Mouse (Mus musculus) intestine, postnatal 0 days (tissue): ENCODE data around the gene Ifit2. TPM values are rescaled to one million over a fixed set of nuclear protein-coding genes. Genes with fewer than 3 reads are reported as not detected.

ENCODE experiments used
- ATAC-seq: fragments of 200-750 bp; cut with Nextera tagmentation; 2 replicates; pipeline ENCODE4 v1.8.0; 2017; ENCODE audit warnings: mild to moderate bottlenecking, moderate TSS enrichment, moderate library complexity
- H3K27ac ChIP-seq: fragments of 300-500 bp; sonication (generic); 2 replicates; pipeline ENCODE4 v1.5.1; 2014; ENCODE audit warnings: mild to moderate bottlenecking, low read depth, low read length, moderate library complexity
- H3K27me3 ChIP-seq: fragments of 300-500 bp; sonication (generic); replicated peaks from 2 replicates; pipeline ENCODE4 v1.6.1; 2014; ENCODE audit warnings: low read length, mixed read lengths; ENCODE audit not compliant: control insufficient read depth, insufficient read depth
- H3K36me3 ChIP-seq: fragments of 300-500 bp; sonication (generic); 2 replicates; pipeline ENCODE4 v1.6.1; 2014; ENCODE audit warnings: mild to moderate bottlenecking, moderate library complexity; ENCODE audit not compliant: control insufficient read depth, insufficient read depth
- H3K4me1 ChIP-seq: fragments of 300-500 bp; sonication (generic); replicated peaks from 2 replicates; pipeline ENCODE4 v1.6.1; 2014; ENCODE audit warnings: antibody characterized with exemption, low read length, mixed read lengths; ENCODE audit not compliant: control insufficient read depth, insufficient read depth
- H3K4me2 ChIP-seq: fragments of 300-500 bp; sonication (generic); replicated peaks from 2 replicates; pipeline ENCODE4 v1.6.1; 2014; ENCODE audit warnings: low read depth, mild to moderate bottlenecking, moderate library complexity
- H3K4me3 ChIP-seq: fragments of 300-500 bp; sonication (generic); 2 replicates; pipeline ENCODE4 v1.5.1; 2014; ENCODE audit warnings: low read depth, low read length
- H3K9ac ChIP-seq: fragments of 300-500 bp; sonication (generic); 2 replicates; pipeline ENCODE4 v1.6.1; 2014; ENCODE audit warnings: mild to moderate bottlenecking, low read depth, low read length
- H3K9me3 ChIP-seq: fragments of 300-500 bp; sonication (generic); 2 replicates; pipeline ENCODE4 v1.6.1; 2016; ENCODE audit warnings: mixed run types; ENCODE audit not compliant: control insufficient read depth
- CTCF ChIP-seq: sonication (generic); IDR thresholded peaks from 2 replicates; pipeline ENCODE4 v1.5.1; 2016; ENCODE audit warnings: low read depth, mild to moderate bottlenecking, control low read depth, antibody characterized with exemption, moderate library complexity
- WGBS: fragments of 180-500 bp; shearing (Covaris S2); extraction: QIAGEN DNeasy Blood & Tissue Kit; methylation state at CpG from one replicate; pipeline ENCODE4 v1.1.7; 2014; 5-methylcytosine and 5-hydroxymethylcytosine counted together
- polyA plus RNA-seq: library from polyadenylated mRNA; unstranded; fragments of >200 nt; fragmentation: Nextera tagmentation; extraction: Ambion mirVana; gene quantifications from 2 replicates; pipeline ENCODE4 v1.2.1, GENCODE M21; 2015

Gene Ifit2
- polyA plus RNA-seq, 1 experiment from 2014 or later: 15.1 TPM

- no peaks in the 10 kb centered on the region for H3K27me3 ChIP-seq
- no peaks in the 10 kb centered on the region for H3K9me3 ChIP-seq
- H3K4me1 ChIP-seq: no peaks in the 10 kb centered on the region; the same call in none of the 2 replicates
- no peak overlapping the region for H3K9ac ChIP-seq
- no peak for TF ChIP-seq CTCF
- peaks cover 20% of the 10 kb centered on the region for H3K36me3 ChIP-seq
- 77% methylated on average over 2 of the region's 2 CpGs for WGBS
- ATAC-seq: no peak
- no peak overlapping the region for H3K4me3 ChIP-seq
- H3K27ac ChIP-seq: no peak overlapping the region
- no peak overlapping the region for H3K4me2 ChIP-seq
Measured at GRCm38 (mm10) chr19:34521361-34521760, 29.1 kb upstream of the Ifit2 start.

GRCm38 (mm10) chr19:34521978-34522377 is 28.5 kb upstream of the Ifit2 start:
- TF ChIP-seq CTCF: no peak
- 91% methylated on average over 1 of the region's 1 CpGs for WGBS
- Histone ChIP-seq H3K4me3 (no peak overlapping the region), H3K4me1 (no peaks in the 10 kb centered on the region; the same call in none of the 2 replicates), H3K9ac (no peak overlapping the region), H3K9me3 (no peaks in the 10 kb centered on the region), H3K36me3 (peaks cover 20% of the 10 kb centered on the region), H3K27ac (0 out of 2 replicates have a peak overlapping the region, but pooled peaks have one; percentile 21), H3K27me3 (no peaks in the 10 kb centered on the region), H3K4me2 (no peak overlapping the region)
- no peak for ATAC-seq

GRCm38 (mm10) chr19:34523106-34523725 is 27.3 kb upstream of the Ifit2 start:
- Histone ChIP-seq H3K4me3 (no peak overlapping the region), H3K27ac (no peak overlapping the region), H3K36me3 (peaks cover 20% of the 10 kb centered on the region), H3K9ac (no peak overlapping the region), H3K4me2 (no peak overlapping the region), H3K27me3 (no peaks in the 10 kb centered on the region), H3K4me1 (no peaks in the 10 kb centered on the region; the same call in 1 of the 2 replicates), H3K9me3 (no peaks in the 10 kb centered on the region)
- no peak for ATAC-seq
- WGBS: 83% methylated on average over 12 of the region's 12 CpGs
- TF ChIP-seq CTCF: no peak

GRCm38 (mm10) chr19:34524646-34525045 is 25.8 kb upstream of the Ifit2 start:
- H3K9me3 ChIP-seq: no peaks in the 10 kb centered on the region
- peak overlapping the region; percentile 70 for H3K4me2 ChIP-seq
- ATAC-seq: no peak
- no peak overlapping the region for H3K9ac ChIP-seq
- peaks cover 20% of the 10 kb centered on the region for H3K36me3 ChIP-seq
- 47% methylated on average over 9 of the region's 9 CpGs for WGBS
- no peak for TF ChIP-seq CTCF
- no peak overlapping the region for H3K27ac ChIP-seq
- H3K4me3 ChIP-seq: 0 out of 2 replicates have a peak overlapping the region, but pooled peaks have one; percentile 2
- no peaks in the 10 kb centered on the region for H3K27me3 ChIP-seq
- no peaks in the 10 kb centered on the region for H3K4me1 ChIP-seq

- Histone ChIP-seq H3K4me1 (no peaks in the 10 kb centered on the region), H3K27ac (peak overlapping the region; percentile 76), H3K9ac (peak overlapping the region; percentile 75), H3K4me3 (peak overlapping the region; percentile 70), H3K4me2 (peak overlapping the region; percentile 70), H3K27me3 (no peaks in the 10 kb centered on the region), H3K36me3 (peaks cover 13% of the 10 kb centered on the region), H3K9me3 (no peaks in the 10 kb centered on the region)
- 4% methylated on average over 11 of the region's 11 CpGs for WGBS
- peak; percentile 59 for TF ChIP-seq CTCF
- peak; percentile 17; the same call in 1 of the 2 replicates for ATAC-seq
Measured at GRCm38 (mm10) chr19:34526321-34526923, 24.1 kb upstream of the Ifit2 start.

- H3K4me3 ChIP-seq: peak within 1 kb of the TSS; percentile 70
- no peaks in the 10 kb centered on the region for H3K27me3 ChIP-seq
- peak within 1 kb of the TSS; percentile 70 for H3K4me2 ChIP-seq
- no peaks in the 10 kb centered on the region for H3K4me1 ChIP-seq
- no peak for TF ChIP-seq CTCF
- H3K36me3 ChIP-seq: peaks cover 7% of the 10 kb centered on the region
- no peaks in the 10 kb centered on the region for H3K9me3 ChIP-seq
- peak; percentile 99 for ATAC-seq
- peak within 1 kb of the TSS; percentile 75 for H3K9ac ChIP-seq
- peak within 1 kb of the TSS; percentile 76 for H3K27ac ChIP-seq
- WGBS: under 1% methylated on average over 29 of the region's 29 CpGs
Measured at GRCm38 (mm10) chr19:34526941-34527682, 23.4 kb upstream of the Ifit2 start, which contains the start of gene Lipa. Gene Lipa (minus strand): TSS chr19:34527474.
